Mouse (Mus musculus) spleen, postnatal 36 days (tissue): Measurements from ENCODE around the gene Cfap97d1.

Experiments used
- DNase-seq, 2 experiments: peaks; one replicate each; pipeline ENCODE4 v3.0.0; 2022; ENCODE audit warnings: low spot score in 2 of 2, mixed read lengths in 1 of 2

Cfap97d1 gene

GRCm38 (mm10) chr11:102035456-102035960, 51.4 kb downstream of the Cfap97d1 start:
- no peak for DNase-seq

- no peak for DNase-seq
Measured at GRCm38 (mm10) chr11:102036336-102036735, 52.3 kb downstream of the Cfap97d1 start.

GRCm38 (mm10) chr11:102037789-102038188, 53.7 kb downstream of the Cfap97d1 start:
- no peak for DNase-seq

GRCm38 (mm10) chr11:102039487-102040137, 55.5 kb downstream of the Cfap97d1 start:
- DNase-seq = no peak

GRCm38 (mm10) chr11:102040138-102040524, 56.1 kb downstream of the Cfap97d1 start:
- DNase-seq = peak; percentile 46 to 57

GRCm38 (mm10) chr11:102040646-102041045, 56.6 kb downstream of the Cfap97d1 start:
- no peak for DNase-seq

GRCm38 (mm10) chr11:102041350-102041949, 57.4 kb downstream of the Cfap97d1 start, which contains the start of gene Cd300lg:
Gene Cd300lg (plus strand): TSS chr11:102041509.
- no peak for DNase-seq
